Mouse (Mus musculus) liver, adult 2 months (tissue): ENCODE measurements at regions not wholly inside any gene's neighbourhood (a gene's known extent, or its start where the extent isn't known, plus 50 kb on each side); places are given as distances from the start of the nearest gene placed in this dataset.

Source experiments
- CTCF ChIP-seq: fragments of 200-500 bp; IDR thresholded peaks from 2 replicates; pipeline ENCODE4 v1.5.1; 2011; ENCODE audit warnings: low read depth, low read length, control low read depth
- POLR2A ChIP-seq: fragments of 200-500 bp; IDR thresholded peaks from 2 replicates; pipeline ENCODE4 v1.6.1; 2011; ENCODE audit warnings: low read length, control low read depth; ENCODE audit not compliant: insufficient read depth; ENCODE audit errors: extremely low read depth

GRCm38 (mm10) chr8:82195112-82195511 is 207.9 kb downstream of the Il15 start:
- TF ChIP-seq POLR2A (no peak), CTCF (no peak)
